Mouse (Mus musculus): ENCODE data around the gene Olfr617.
"Not testable (repeated sequence)": the region's sequence is repeated elsewhere in the genome, so short reads cannot be mapped to it uniquely, and the experiment has no call there.

Gene Olfr617

DNA sequence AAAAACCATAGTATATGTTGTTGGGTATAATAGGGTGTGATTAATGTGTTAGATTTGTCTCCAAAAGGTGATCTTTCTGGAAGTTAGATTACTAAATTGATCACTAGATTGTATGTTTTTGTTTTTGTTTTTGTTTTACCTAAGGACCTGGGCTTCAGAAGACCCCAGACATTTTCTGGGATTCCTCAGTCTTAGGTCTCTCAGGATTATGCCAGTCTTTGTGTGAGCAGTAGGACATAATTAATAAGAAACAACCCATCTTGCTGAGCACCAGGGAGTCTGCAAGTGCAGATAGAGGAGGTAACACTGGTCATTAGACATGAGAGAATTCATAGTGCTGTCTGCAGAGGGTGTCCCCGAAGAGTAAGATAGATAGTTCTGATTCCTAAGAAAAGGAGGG, at the start of gene Olfr617:
Olfr617 (plus strand) TSS at position 301 of the 400 bp plus-strand sequence.
- in situ Hi-C loops (cut with MboI), result no loop called here

GRCm38 (mm10) chr7:103542617-103543016, 30.2 kb upstream of the Olfr617 start, which contains the start of gene Olfr612:
Olfr612 (minus strand) TSS chr7:103542717.
- in situ Hi-C loops (cut with MboI), result not testable (repeated sequence)

- in situ Hi-C loops (cut with MboI), result no loop called here
Observed at GRCm38 (mm10) chr7:103547774-103548173, 25.1 kb upstream of the Olfr617 start, which contains the start of gene Olfr613. Olfr613 (plus strand) TSS chr7:103548074.

GRCm38 (mm10) chr7:103555779-103556178, 17.1 kb upstream of the Olfr617 start, which contains the start of gene Olfr615:
Olfr615 (plus strand) TSS chr7:103556079.
- in situ Hi-C loops (cut with MboI), result no loop called here

- in situ Hi-C loops (cut with MboI), result no loop called here
Observed at GRCm38 (mm10) chr7:103569043-103569442, 3.8 kb upstream of the Olfr617 start, which contains the start of gene Olfr616. Olfr616 (minus strand) TSS chr7:103569143.

- in situ Hi-C loops (cut with MboI), result no loop called here
Observed at GRCm38 (mm10) chr7:103589803-103590202, 16.9 kb downstream of the Olfr617 start, which contains the start of gene Olfr618. Olfr618 (plus strand) TSS chr7:103590103.

- in situ Hi-C loops (cut with MboI), result no loop called here
Observed at GRCm38 (mm10) chr7:103600275-103600674, 27.4 kb downstream of the Olfr617 start, which contains the start of gene Olfr619. Olfr619 (plus strand) TSS chr7:103600575.

DNA sequence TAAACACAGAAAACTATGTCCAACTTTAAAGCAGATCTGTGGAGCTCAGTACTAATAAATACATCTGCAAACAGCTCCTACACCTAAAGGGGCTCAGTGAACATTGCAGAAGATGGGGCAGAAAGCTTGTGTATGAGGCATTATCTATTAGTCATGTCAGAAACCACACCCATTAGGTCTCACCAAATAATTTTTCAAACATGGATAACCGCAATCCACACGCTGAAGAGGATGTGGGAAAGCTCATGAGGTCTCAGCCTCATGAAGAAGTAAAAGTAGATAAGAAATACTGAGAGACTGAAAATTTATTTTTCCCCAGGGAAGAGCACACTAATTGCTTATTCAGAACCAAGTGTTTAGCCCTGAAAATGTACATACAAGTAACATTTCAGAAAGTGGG, 34.6 kb downstream of the Olfr617 start:
- in situ Hi-C loops (cut with MboI), result no loop called here

DNA sequence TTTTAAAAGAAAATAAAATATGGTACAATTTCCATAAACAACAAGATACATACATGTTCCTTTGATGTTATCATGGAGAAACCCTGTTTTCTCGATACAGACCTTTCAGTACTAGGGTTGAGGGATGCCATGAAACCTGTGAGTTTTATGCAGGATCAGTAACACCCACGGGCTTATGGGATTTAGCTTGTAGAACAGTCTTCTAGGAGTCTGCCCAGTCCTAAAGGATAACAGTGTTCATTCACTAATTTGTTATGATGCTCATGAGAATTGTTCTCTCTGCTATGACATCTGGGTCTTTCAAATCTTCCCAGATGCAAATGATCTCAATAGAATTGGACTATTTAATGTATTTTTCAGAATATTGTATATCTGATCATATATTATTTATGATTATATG, 39.6 kb downstream of the Olfr617 start, which contains the start of gene Olfr620:
Olfr620 (minus strand) TSS at position 101 of the 400 bp plus-strand sequence.
- in situ Hi-C loops (cut with MboI), result no loop called here

All from mature B cell (primary cell).